Mouse (Mus musculus) liver, postnatal 0 days (tissue): ENCODE data around the gene Pwp1. TPM values are rescaled to one million over a fixed set of nuclear protein-coding genes. Genes with fewer than 3 reads are reported as not detected.
A peak's percentile ranks its signal among the peaks of the same experiment; 100 is the strongest.
"Not testable (repeated sequence)": the region's sequence is repeated elsewhere in the genome, so short reads cannot be mapped to it uniquely, and the experiment has no call there.

Experiments used
- ATAC-seq: fragments of 200-750 bp; cut with Nextera tagmentation; 2 replicates; pipeline ENCODE4 v1.8.0; 2017; ENCODE audit warnings: mild to moderate bottlenecking, moderate library complexity
- DNase-seq: peaks from one replicate; pipeline ENCODE4 v3.0.0-alpha.2; 2016
- H3K27ac ChIP-seq: fragments of 300-500 bp; sonication (generic); 2 replicates; pipeline ENCODE4 v1.5.1; 2014; ENCODE audit warnings: antibody characterized with exemption, moderate library complexity, mild to moderate bottlenecking, low read depth
- H3K27me3 ChIP-seq: fragments of 300-500 bp; sonication (generic); 2 replicates; pipeline ENCODE4 v1.6.1; 2014; ENCODE audit warnings: low read length, control low read depth, mixed read lengths; ENCODE audit not compliant: insufficient read depth
- H3K36me3 ChIP-seq: fragments of 300-500 bp; sonication (generic); replicated peaks from 2 replicates; pipeline ENCODE4 v1.6.1; 2014; ENCODE audit warnings: mild to moderate bottlenecking, control low read depth, low read length, moderate library complexity, mixed read lengths; ENCODE audit not compliant: insufficient read depth
- H3K4me1 ChIP-seq: fragments of 300-500 bp; sonication (generic); 2 replicates; pipeline ENCODE4 v1.6.1; 2014; ENCODE audit warnings: antibody characterized with exemption, mild to moderate bottlenecking, control low read depth; ENCODE audit not compliant: insufficient read depth
- H3K4me2 ChIP-seq: fragments of 300-500 bp; sonication (generic); 2 replicates; pipeline ENCODE4 v1.6.1; 2014; ENCODE audit warnings: low read depth, mild to moderate bottlenecking, low read length, moderate library complexity, mixed read lengths
- H3K4me3 ChIP-seq: fragments of 300-500 bp; sonication (generic); 2 replicates; pipeline ENCODE4 v1.5.1; 2014; ENCODE audit warnings: low read depth, low read length
- H3K9ac ChIP-seq: fragments of 300-500 bp; sonication (generic); replicated peaks from 2 replicates; pipeline ENCODE4 v1.6.1; 2014; ENCODE audit warnings: mild to moderate bottlenecking, moderate library complexity
- H3K9me3 ChIP-seq: fragments of 300-500 bp; sonication (generic); 2 replicates; pipeline ENCODE4 v1.6.1; 2016; ENCODE audit warnings: mild to moderate bottlenecking, control low read depth, low read length, mixed read lengths
- CTCF ChIP-seq: sonication (generic); IDR thresholded peaks from 2 replicates; pipeline ENCODE4 v1.5.1; 2016; ENCODE audit warnings: antibody characterized with exemption, low read depth
- EP300 ChIP-seq: IDR thresholded peaks from 2 replicates; pipeline ENCODE4 v1.6.1; 2016; ENCODE audit warnings: antibody characterized with exemption, low read depth, mild to moderate bottlenecking
- WGBS: fragments of 180-500 bp; shearing (Covaris S2); extraction: QIAGEN DNeasy Blood & Tissue Kit; methylation state at CpG from one replicate; pipeline ENCODE4 v1.1.7; 2014; ENCODE audit not compliant: insufficient replicate concordance; 5-methylcytosine and 5-hydroxymethylcytosine counted together
- polyA plus RNA-seq: library from polyadenylated mRNA; unstranded; fragments of >200 nt; fragmentation: Nextera tagmentation; extraction: Ambion mirVana; gene quantifications from 2 replicates; pipeline ENCODE4 v1.2.1, GENCODE M21; 2015

The Pwp1 gene
- polyA plus RNA-seq: 18.0 and 20.1 TPM in 2 replicates

GRCm38 (mm10) chr10:85829085-85829853, at the start of gene Pwp1:
Pwp1 (plus strand) TSS chr10:85829494.
- Histone ChIP-seq H3K9ac (peak within 1 kb of the TSS; percentile 60), H3K4me3 (peak within 1 kb of the TSS; percentile 53), H3K4me2 (peak within 1 kb of the TSS; percentile 75)
- ATAC-seq (peak; percentile 82), DNase-seq (peak; percentile 40)
- not testable (repeated sequence) for H3K27me3 ChIP-seq, H3K9me3 ChIP-seq, H3K4me1 ChIP-seq, H3K36me3 ChIP-seq, H3K27ac ChIP-seq
- 3% methylated on average over 39 of the region's 49 CpGs for WGBS

GRCm38 (mm10) chr10:85822143-85822696, 7.1 kb upstream of the Pwp1 start:
- not testable (repeated sequence) for H3K27me3 ChIP-seq, H3K4me3 ChIP-seq, H3K27ac ChIP-seq, H3K36me3 ChIP-seq, DNase-seq, H3K4me1 ChIP-seq, ATAC-seq, H3K9ac ChIP-seq, H3K9me3 ChIP-seq, H3K4me2 ChIP-seq
- 59% methylated on average over 1 of the region's 3 CpGs for WGBS

GRCm38 (mm10) chr10:85823752-85824151, 5.5 kb upstream of the Pwp1 start:
- not testable (repeated sequence) for H3K27ac ChIP-seq, ATAC-seq
- 43% methylated on average over 1 of the region's 1 CpGs for WGBS

GRCm38 (mm10) chr10:85828722-85829084, 591 bp upstream of the Pwp1 start:
- DNase-seq, H3K36me3 ChIP-seq, H3K4me3 ChIP-seq, H3K9me3 ChIP-seq, H3K27ac ChIP-seq, H3K27me3 ChIP-seq, H3K4me1 ChIP-seq, ATAC-seq, H3K9ac ChIP-seq: not testable (repeated sequence)
- peak overlapping the region; percentile 75; the same call in 1 of the 2 replicates for H3K4me2 ChIP-seq
- WGBS: 63% methylated on average over 5 of the region's 5 CpGs

More at GRCm38 (mm10) chr10:85823752-85824151, 5.5 kb upstream of the Pwp1 start:
- H3K4me3 ChIP-seq, H3K9ac ChIP-seq, H3K9me3 ChIP-seq, H3K4me2 ChIP-seq, H3K4me1 ChIP-seq, DNase-seq, H3K27me3 ChIP-seq, H3K36me3 ChIP-seq: not testable (repeated sequence)

- TF ChIP-seq EP300 (no peak), CTCF (no peak)
- H3K4me3 ChIP-seq: no peak overlapping the region
Observed at GRCm38 (mm10) chr10:85846105-85846862, 17.0 kb downstream of the Pwp1 start.

GRCm38 (mm10) chr10:85871698-85872478, 42.6 kb downstream of the Pwp1 start:
- Histone ChIP-seq H3K27ac (peak overlapping the region; percentile 86), H3K4me3 (peak overlapping the region; percentile 98), H3K4me2 (peak overlapping the region; percentile 95), H3K4me1 (peaks cover 15% of the 10 kb centered on the region), H3K9me3 (no peaks in the 10 kb centered on the region), H3K36me3 (peaks cover 17% of the 10 kb centered on the region), H3K9ac (peak overlapping the region; percentile 90), H3K27me3 (no peaks in the 10 kb centered on the region)
- ATAC-seq (peak; percentile 94), DNase-seq (peak; percentile 94)
- no peak for TF ChIP-seq CTCF
- TF ChIP-seq EP300: no peak
- under 1% methylated on average over 55 of the region's 55 CpGs for WGBS

More at GRCm38 (mm10) chr10:85846105-85846862, 17.0 kb downstream of the Pwp1 start:
- no peak overlapping the region for H3K4me2 ChIP-seq
- no peak overlapping the region for H3K27ac ChIP-seq
- no peak for DNase-seq
- no peaks in the 10 kb centered on the region for H3K9me3 ChIP-seq
- no peak overlapping the region for H3K9ac ChIP-seq
- H3K27me3 ChIP-seq: no peaks in the 10 kb centered on the region
- no peak for ATAC-seq
- no peaks in the 10 kb centered on the region for H3K36me3 ChIP-seq
- no peaks in the 10 kb centered on the region for H3K4me1 ChIP-seq
- 53% methylated on average over 4 of the region's 4 CpGs for WGBS
